Mouse (Mus musculus) neural tube, embryonic 12.5 days (tissue): ENCODE data around the gene Nav2. TPM values are rescaled to one million over a fixed set of nuclear protein-coding genes. Genes with fewer than 3 reads are reported as not detected.

Experiments
- ATAC-seq: fragments of 200-750 bp; cut with Nextera tagmentation; 2 replicates; pipeline ENCODE4 v1.8.0; 2017; ENCODE audit warnings: low read depth, mild to moderate bottlenecking, moderate TSS enrichment, moderate library complexity; ENCODE audit not compliant: low FRiP score
- H3K27ac ChIP-seq: fragments of 300-500 bp; sonication (generic); 2 replicates; pipeline ENCODE4 v1.5.1; 2016
- H3K27me3 ChIP-seq: fragments of 300-500 bp; sonication (generic); replicated peaks from 2 replicates; pipeline ENCODE4 v1.6.1; 2016; ENCODE audit warnings: mild to moderate bottlenecking
- H3K36me3 ChIP-seq: fragments of 300-500 bp; sonication (generic); 2 replicates; pipeline ENCODE4 v1.6.1; 2016; ENCODE audit warnings: mild to moderate bottlenecking
- H3K4me1 ChIP-seq: fragments of 300-500 bp; sonication (generic); 2 replicates; pipeline ENCODE4 v1.6.1; 2016
- H3K4me2 ChIP-seq: fragments of 300-500 bp; sonication (generic); replicated peaks from 2 replicates; pipeline ENCODE4 v1.6.1; 2016; ENCODE audit warnings: mild to moderate bottlenecking
- H3K4me3 ChIP-seq: fragments of 300-500 bp; sonication (generic); 2 replicates; pipeline ENCODE4 v1.5.1; 2016
- H3K9ac ChIP-seq: fragments of 300-500 bp; sonication (generic); 2 replicates; pipeline ENCODE4 v1.6.1; 2016; ENCODE audit warnings: mild to moderate bottlenecking
- H3K9me3 ChIP-seq: fragments of 300-500 bp; sonication (generic); 2 replicates; pipeline ENCODE4 v1.6.1; 2016; ENCODE audit warnings: mild to moderate bottlenecking
- WGBS: fragments of 180-500 bp; shearing (Covaris S2); methylation state at CpG from one replicate; pipeline ENCODE4 v1.1.7; 2016; 5-methylcytosine and 5-hydroxymethylcytosine counted together
- polyA plus RNA-seq: library from polyadenylated mRNA; unstranded; fragments of >200 nt; fragmentation: Nextera tagmentation; extraction: Ambion mirVana; gene quantifications from 2 replicates; pipeline ENCODE4 v1.2.1, GENCODE M21; 2016

Nav2 gene
- polyA plus RNA-seq, 1 experiment from 2014 or later: 25.2 TPM

- peaks cover 19% of the 10 kb centered on the region for H3K4me1 ChIP-seq
- H3K4me2 ChIP-seq: no peak overlapping the region
- H3K27me3 ChIP-seq: no peaks in the 10 kb centered on the region
- no peak for ATAC-seq
- 84% methylated on average over 6 of the region's 6 CpGs for WGBS
- H3K9me3 ChIP-seq: no peaks in the 10 kb centered on the region
- H3K36me3 ChIP-seq: peaks cover 9% of the 10 kb centered on the region; the same call in 1 of the 2 replicates
- H3K27ac ChIP-seq: no peak overlapping the region
- no peak overlapping the region for H3K9ac ChIP-seq
- H3K4me3 ChIP-seq: no peak overlapping the region
Observed at GRCm38 (mm10) chr7:49494654-49495053, 586.1 kb downstream of the Nav2 start.

GRCm38 (mm10) chr7:49496111-49496510, 587.6 kb downstream of the Nav2 start:
- Histone ChIP-seq H3K4me1 (peaks cover 19% of the 10 kb centered on the region), H3K4me2 (no peak overlapping the region), H3K27me3 (no peaks in the 10 kb centered on the region), H3K9me3 (no peaks in the 10 kb centered on the region), H3K27ac (no peak overlapping the region), H3K9ac (no peak overlapping the region), H3K4me3 (no peak overlapping the region), H3K36me3 (peaks cover 8% of the 10 kb centered on the region; the same call in 1 of the 2 replicates)
- ATAC-seq: peak; percentile 29; the same call in 1 of the 2 replicates
- 17% methylated on average over 11 of the region's 11 CpGs for WGBS

GRCm38 (mm10) chr7:49496766-49497425, 588.4 kb downstream of the Nav2 start:
- 0 out of 2 replicates have a peak, but pooled peaks cover 3% of the 10 kb centered on the region for H3K36me3 ChIP-seq
- no peak overlapping the region for H3K4me3 ChIP-seq
- no peak overlapping the region for H3K27ac ChIP-seq
- H3K4me1 ChIP-seq: peaks cover 19% of the 10 kb centered on the region
- no peaks in the 10 kb centered on the region for H3K9me3 ChIP-seq
- WGBS: 21% methylated on average over 13 of the region's 13 CpGs
- no peaks in the 10 kb centered on the region for H3K27me3 ChIP-seq
- H3K9ac ChIP-seq: no peak overlapping the region
- ATAC-seq: peak; percentile 51
- H3K4me2 ChIP-seq: 0 out of 2 replicates have a peak overlapping the region, but pooled peaks have one; percentile 2

DNA sequence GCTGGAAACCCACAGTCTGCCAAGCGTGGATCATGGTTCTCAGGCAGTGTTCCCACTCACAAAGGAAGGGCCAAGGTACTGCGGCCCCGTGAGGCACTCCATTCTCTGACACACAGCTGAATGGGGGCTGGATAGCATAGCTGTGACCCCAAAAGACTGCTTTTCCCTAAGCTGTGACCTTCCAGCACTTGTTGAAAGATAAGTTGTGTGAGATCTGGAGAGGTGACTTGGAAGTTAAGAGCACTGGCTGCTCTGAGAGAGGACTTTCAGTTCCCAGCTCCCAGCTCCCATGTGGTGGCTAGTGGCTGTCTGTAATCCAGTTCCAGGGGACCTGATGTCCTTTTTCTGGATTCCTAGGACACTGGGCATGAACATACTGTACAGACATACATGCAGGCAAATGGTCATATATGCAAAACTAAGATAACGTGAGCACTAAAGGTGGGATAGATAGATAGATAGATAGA, 588.9 kb downstream of the Nav2 start:
- Histone ChIP-seq H3K27ac (no peak overlapping the region), H3K36me3 (0 out of 2 replicates have a peak, but pooled peaks cover 3% of the 10 kb centered on the region), H3K4me2 (0 out of 2 replicates have a peak overlapping the region, but pooled peaks have one; percentile 2), H3K9ac (no peak overlapping the region), H3K9me3 (no peaks in the 10 kb centered on the region), H3K27me3 (no peaks in the 10 kb centered on the region), H3K4me3 (no peak overlapping the region), H3K4me1 (peaks cover 19% of the 10 kb centered on the region)
- ATAC-seq: no peak
- 54% methylated on average over 4 of the region's 4 CpGs for WGBS

- H3K27me3 ChIP-seq: no peaks in the 10 kb centered on the region
Observed at GRCm38 (mm10) chr7:49499598-49499997, 591.1 kb downstream of the Nav2 start.

GRCm38 (mm10) chr7:49500916-49501315, 592.4 kb downstream of the Nav2 start:
- no peak overlapping the region for H3K9ac ChIP-seq
- H3K27ac ChIP-seq: no peak overlapping the region
- ATAC-seq: no peak
- H3K4me3 ChIP-seq: no peak overlapping the region
- 0 out of 2 replicates have a peak, but pooled peaks cover 2% of the 10 kb centered on the region for H3K36me3 ChIP-seq
- 96% methylated on average over 5 of the region's 5 CpGs for WGBS
- no peak overlapping the region for H3K4me2 ChIP-seq
- H3K4me1 ChIP-seq: peaks cover 32% of the 10 kb centered on the region
- H3K27me3 ChIP-seq: no peaks in the 10 kb centered on the region
- H3K9me3 ChIP-seq: no peaks in the 10 kb centered on the region

More at GRCm38 (mm10) chr7:49499598-49499997, 591.1 kb downstream of the Nav2 start:
- H3K27ac ChIP-seq: no peak overlapping the region
- no peak overlapping the region for H3K4me2 ChIP-seq
- ATAC-seq: no peak
- no peaks in the 10 kb centered on the region for H3K9me3 ChIP-seq
- WGBS: 90% methylated on average over 6 of the region's 6 CpGs
- no peak overlapping the region for H3K4me3 ChIP-seq
- H3K4me1 ChIP-seq: peaks cover 31% of the 10 kb centered on the region
- 0 out of 2 replicates have a peak, but pooled peaks cover 2% of the 10 kb centered on the region for H3K36me3 ChIP-seq
- H3K9ac ChIP-seq: no peak overlapping the region

DNA sequence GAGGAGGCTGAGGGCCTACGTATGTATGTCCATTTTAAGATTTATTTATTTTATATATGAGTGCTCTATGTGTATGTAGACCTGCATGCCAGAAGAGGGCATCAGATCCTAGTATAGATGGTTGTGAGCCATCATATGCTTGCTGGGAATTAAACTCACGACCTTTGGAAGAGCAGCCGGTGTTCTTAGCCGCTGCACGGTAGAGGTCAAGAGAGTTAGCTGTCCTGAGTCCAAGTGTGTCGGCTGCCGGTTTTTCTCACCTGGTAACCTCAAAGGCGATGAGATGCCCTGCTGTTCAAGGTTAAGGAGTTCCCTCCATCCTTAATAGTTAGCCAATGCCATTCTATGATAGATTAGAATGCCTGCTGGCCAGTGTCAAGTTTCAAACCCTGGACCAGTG, 594.9 kb downstream of the Nav2 start:
- no peaks in the 10 kb centered on the region for H3K9me3 ChIP-seq
- H3K27me3 ChIP-seq: no peaks in the 10 kb centered on the region
- H3K4me1 ChIP-seq: peaks cover 20% of the 10 kb centered on the region
- H3K4me2 ChIP-seq: no peak overlapping the region
- WGBS: 54% methylated on average over 8 of the region's 8 CpGs
- no peak overlapping the region for H3K27ac ChIP-seq
- 0 out of 2 replicates have a peak, but pooled peaks cover 2% of the 10 kb centered on the region for H3K36me3 ChIP-seq
- H3K4me3 ChIP-seq: no peak overlapping the region
- ATAC-seq: no peak
- no peak overlapping the region for H3K9ac ChIP-seq

- H3K4me3 ChIP-seq: no peak overlapping the region
- 0 out of 2 replicates have a peak, but pooled peaks cover 2% of the 10 kb centered on the region for H3K36me3 ChIP-seq
- peaks cover 20% of the 10 kb centered on the region for H3K4me1 ChIP-seq
- H3K27ac ChIP-seq: 0 out of 2 replicates have a peak overlapping the region, but pooled peaks have one; percentile 15
- 24% methylated on average over 2 of the region's 2 CpGs for WGBS
- H3K4me2 ChIP-seq: peak overlapping the region; percentile 18
- H3K9me3 ChIP-seq: no peaks in the 10 kb centered on the region
- no peak overlapping the region for H3K9ac ChIP-seq
- peak; percentile 46 for ATAC-seq
- H3K27me3 ChIP-seq: no peaks in the 10 kb centered on the region
Observed at GRCm38 (mm10) chr7:49503881-49504280, 595.4 kb downstream of the Nav2 start.

DNA sequence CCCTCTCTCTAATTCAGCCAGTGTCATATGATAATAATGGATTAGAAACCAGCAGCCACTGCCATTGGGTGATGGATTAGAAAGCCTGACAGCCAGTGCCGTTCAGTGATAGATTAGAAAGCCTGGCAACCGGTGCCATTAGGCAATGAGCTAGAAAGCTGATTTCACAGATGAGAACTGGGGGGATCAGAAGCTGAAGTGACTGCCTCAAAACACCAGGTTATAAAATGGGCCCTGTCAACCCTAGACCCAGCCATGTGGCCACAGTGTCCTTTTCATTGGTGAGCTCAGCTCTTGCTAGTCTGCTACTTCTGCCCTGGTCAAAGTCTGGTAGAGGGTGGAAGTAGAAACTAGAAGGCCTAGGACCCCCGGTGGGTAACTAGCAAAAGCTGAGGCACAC, 595.8 kb downstream of the Nav2 start:
- 0 out of 2 replicates have a peak, but pooled peaks cover 2% of the 10 kb centered on the region for H3K36me3 ChIP-seq
- 0 out of 2 replicates have a peak overlapping the region, but pooled peaks have one; percentile 15 for H3K27ac ChIP-seq
- H3K27me3 ChIP-seq: no peaks in the 10 kb centered on the region
- H3K9me3 ChIP-seq: no peaks in the 10 kb centered on the region
- ATAC-seq: peak; percentile 64
- no peak overlapping the region for H3K4me3 ChIP-seq
- H3K4me2 ChIP-seq: peak overlapping the region; percentile 18
- peaks cover 20% of the 10 kb centered on the region for H3K4me1 ChIP-seq
- no peak overlapping the region for H3K9ac ChIP-seq
- WGBS: 3% methylated on average over 3 of the region's 3 CpGs

GRCm38 (mm10) chr7:49505024-49505423, 596.5 kb downstream of the Nav2 start:
- Histone ChIP-seq H3K4me2 (no peak overlapping the region; the same call in 1 of the 2 replicates), H3K36me3 (0 out of 2 replicates have a peak, but pooled peaks cover 2% of the 10 kb centered on the region), H3K27me3 (no peaks in the 10 kb centered on the region), H3K9ac (no peak overlapping the region), H3K4me1 (peaks cover 20% of the 10 kb centered on the region), H3K27ac (no peak overlapping the region), H3K4me3 (no peak overlapping the region), H3K9me3 (no peaks in the 10 kb centered on the region)
- 31% methylated on average over 2 of the region's 3 CpGs for WGBS
- ATAC-seq: peak; percentile 27; the same call in 1 of the 2 replicates

DNA sequence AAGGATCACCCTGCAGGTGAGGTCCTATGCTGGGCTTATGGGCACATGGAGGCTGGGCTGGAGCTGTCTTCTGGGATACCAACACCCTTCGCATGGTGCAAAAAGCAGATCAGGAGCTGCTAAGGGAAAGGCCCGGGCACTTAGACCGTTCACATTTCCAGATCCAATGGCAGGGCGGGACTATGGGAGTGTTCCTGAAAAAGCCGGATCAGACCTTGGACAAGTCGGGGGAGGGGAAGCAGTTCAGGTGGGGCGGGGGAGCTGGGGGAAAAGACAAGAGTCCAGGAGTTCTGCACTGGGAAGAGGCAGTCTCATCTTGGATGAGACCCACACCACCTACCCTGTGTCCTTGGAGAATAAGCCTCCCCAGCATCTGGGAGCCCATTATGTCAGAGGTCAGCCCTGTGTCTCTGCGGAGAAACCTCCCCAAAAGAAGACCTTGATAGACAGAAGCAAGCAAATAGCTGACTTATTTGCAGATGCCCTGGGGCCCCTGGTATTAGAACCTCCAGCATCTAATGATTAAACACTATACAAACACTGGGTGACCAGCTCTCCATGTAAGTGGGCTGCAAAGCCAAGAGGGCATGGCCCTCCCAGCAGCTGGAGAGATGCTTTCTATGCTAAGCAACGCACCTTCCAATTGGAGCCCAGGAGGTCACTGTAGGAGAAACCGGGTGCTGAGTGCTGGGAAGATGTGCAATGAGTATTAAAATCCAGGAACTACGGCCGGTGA, 597.7 kb downstream of the Nav2 start:
- Histone ChIP-seq H3K9ac (no peak overlapping the region), H3K36me3 (0 out of 2 replicates have a peak, but pooled peaks cover 2% of the 10 kb centered on the region), H3K4me1 (peaks cover 20% of the 10 kb centered on the region), H3K4me2 (no peak overlapping the region), H3K27me3 (no peaks in the 10 kb centered on the region), H3K27ac (no peak overlapping the region), H3K9me3 (no peaks in the 10 kb centered on the region), H3K4me3 (no peak overlapping the region)
- WGBS: 78% methylated on average over 12 of the region's 12 CpGs
- no peak for ATAC-seq

DNA sequence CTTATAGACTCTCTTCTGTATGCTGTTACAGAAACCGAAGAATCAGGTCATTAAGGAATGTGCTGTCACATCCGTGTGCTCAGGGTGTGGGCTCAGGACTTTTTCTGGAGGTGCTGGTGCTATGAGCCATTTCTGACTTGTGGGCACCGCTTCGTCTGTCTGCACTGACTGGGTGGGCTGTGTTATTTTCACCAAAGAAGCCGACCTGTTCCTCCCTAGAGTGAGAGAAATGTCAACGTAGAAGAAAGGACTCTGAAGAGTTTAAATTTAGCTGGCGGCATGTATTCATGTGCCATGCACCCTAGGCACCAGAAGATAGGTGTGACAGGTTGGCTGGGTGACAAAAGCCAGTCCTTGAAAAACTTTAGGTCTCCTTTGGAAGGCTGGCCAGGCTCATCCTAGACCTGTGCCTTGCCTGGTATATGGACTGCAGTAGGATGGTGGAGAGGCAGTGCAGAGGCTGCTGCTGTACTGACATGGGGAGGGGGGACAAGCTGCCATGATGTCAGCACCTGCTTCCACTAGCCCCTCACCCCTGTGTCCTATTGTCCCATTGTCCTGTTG, 599.5 kb downstream of the Nav2 start:
- Histone ChIP-seq H3K36me3 (0 out of 2 replicates have a peak, but pooled peaks cover under 1% of the 10 kb centered on the region), H3K4me2 (no peak overlapping the region), H3K27ac (no peak overlapping the region), H3K9ac (no peak overlapping the region), H3K27me3 (no peaks in the 10 kb centered on the region), H3K4me3 (no peak overlapping the region), H3K9me3 (no peaks in the 10 kb centered on the region), H3K4me1 (peaks cover 20% of the 10 kb centered on the region)
- ATAC-seq: no peak
- WGBS: 91% methylated on average over 7 of the region's 7 CpGs
